Mouse (Mus musculus): Measurements from ENCODE around the gene Gpr37l1. TPM values are rescaled to one million over a fixed set of nuclear protein-coding genes. Genes with fewer than 3 reads are reported as not detected.
"Not testable (repeated sequence)": the region's sequence is repeated elsewhere in the genome, so short reads cannot be mapped to it uniquely, and the experiment has no call there.

The Gpr37l1 gene
- total RNA-seq, 2 experiments from 2014 or later, result not detected

- no peak for ATAC-seq (replicated peaks; ENCODE audit: poor library complexity, severe bottlenecking)
Measured at GRCm38 (mm10) chr1:135128011-135128441, 39.5 kb downstream of the Gpr37l1 start.

- ATAC-seq (replicated peaks; ENCODE audit: poor library complexity, severe bottlenecking), result no peak
Measured at GRCm38 (mm10) chr1:135126443-135127027, 40.9 kb downstream of the Gpr37l1 start.

- no peak for ATAC-seq (replicated peaks; ENCODE audit: poor library complexity, severe bottlenecking)
Measured at GRCm38 (mm10) chr1:135125990-135126389, 41.5 kb downstream of the Gpr37l1 start.

GRCm38 (mm10) chr1:135124573-135125363 is 42.7 kb downstream of the Gpr37l1 start:
- ATAC-seq (replicated peaks; ENCODE audit: poor library complexity, severe bottlenecking), result no peak

- ATAC-seq (replicated peaks; ENCODE audit: poor library complexity, severe bottlenecking), result peak; percentile 87
Measured at GRCm38 (mm10) chr1:135112661-135113060, 54.8 kb downstream of the Gpr37l1 start.

- ATAC-seq (replicated peaks; ENCODE audit: poor library complexity, severe bottlenecking), result not testable (repeated sequence)
Measured at GRCm38 (mm10) chr1:135111271-135111670, 56.2 kb downstream of the Gpr37l1 start.

Other genes starting within 250 kb of the Gpr37l1 start
- 2.8 and 6.2 TPM in 2 replicates for gene Ppp1r12b, start 211.7 kb downstream of the Gpr37l1 start, total RNA-seq (2014; fragmentation: Nextera tagmentation)
- 6.1 and 6.3 TPM in 2 replicates for gene Ppp1r12b, start 211.7 kb downstream of the Gpr37l1 start, total RNA-seq (2017)
- gene Ube2t, start 205.1 kb downstream of the Gpr37l1 start, total RNA-seq (2014; fragmentation: Nextera tagmentation), result 36.6 and 46.7 TPM in 2 replicates
- gene Ube2t, start 205.1 kb downstream of the Gpr37l1 start, total RNA-seq (2017), result 12.2 and 14.9 TPM in 2 replicates
- not detected in 2 replicates for gene Lgr6, start 62.4 kb downstream of the Gpr37l1 start, total RNA-seq (2014; fragmentation: Nextera tagmentation)
- 0.04 TPM in 1 of 2 replicates, not detected in the other for gene Lgr6, start 62.4 kb downstream of the Gpr37l1 start, total RNA-seq (2017)
- 133 and 146 TPM in 2 replicates for gene Ptpn7, start 35.0 kb downstream of the Gpr37l1 start, total RNA-seq (2014; fragmentation: Nextera tagmentation)
- 101 and 112 TPM in 2 replicates for gene Ptpn7, start 35.0 kb downstream of the Gpr37l1 start, total RNA-seq (2017)
- 35.6 and 48.5 TPM in 2 replicates for gene Arl8a, start 20.9 kb downstream of the Gpr37l1 start, total RNA-seq (2014; fragmentation: Nextera tagmentation)
- 18.3 and 20.3 TPM in 2 replicates for gene Arl8a, start 20.9 kb downstream of the Gpr37l1 start, total RNA-seq (2017)
- gene Elf3, start 90.9 kb upstream of the Gpr37l1 start, total RNA-seq (2014; fragmentation: Nextera tagmentation), result not detected in 2 replicates
- gene Elf3, start 90.9 kb upstream of the Gpr37l1 start, total RNA-seq (2017), result not detected in 2 replicates
- gene Rnpep, start 116.4 kb upstream of the Gpr37l1 start, total RNA-seq (2014; fragmentation: Nextera tagmentation), result 118 and 165 TPM in 2 replicates
- gene Rnpep, start 116.4 kb upstream of the Gpr37l1 start, total RNA-seq (2017), result 82.9 and 91.2 TPM in 2 replicates
- gene Timm17a, start 146.1 kb upstream of the Gpr37l1 start, total RNA-seq (2014; fragmentation: Nextera tagmentation), result 49.9 and 66.7 TPM in 2 replicates
- gene Timm17a, start 146.1 kb upstream of the Gpr37l1 start, total RNA-seq (2017), result 26.9 and 40.4 TPM in 2 replicates
- not detected in 2 replicates for gene Lmod1, start 157.1 kb upstream of the Gpr37l1 start, total RNA-seq (2014; fragmentation: Nextera tagmentation)
- not detected in 2 replicates for gene Lmod1, start 157.1 kb upstream of the Gpr37l1 start, total RNA-seq (2017)
- not detected in 2 replicates for gene Shisa4, start 207.6 kb upstream of the Gpr37l1 start, total RNA-seq (2014; fragmentation: Nextera tagmentation)
- gene Shisa4, start 207.6 kb upstream of the Gpr37l1 start, total RNA-seq (2017), result not detected in 2 replicates

Data from granulocyte monocyte progenitor cell, adult 5-6 weeks (primary cell).